Mouse (Mus musculus) liver, adult 2 months (tissue): Measurements from ENCODE around the gene Cyp4f15. TPM values are rescaled to one million over a fixed set of nuclear protein-coding genes. Genes with fewer than 3 reads are reported as not detected.

Experiments used
- DNase-seq: peaks from one replicate; pipeline ENCODE4 v3.0.0-alpha.2; 2011; ENCODE audit warnings: low read depth, low spot score; ENCODE audit errors: extremely low read depth
- H3K27ac ChIP-seq: fragments of 200-500 bp; replicated peaks from 2 replicates; pipeline ENCODE4 v1.5.1; 2012; ENCODE audit warnings: low read depth, mild to moderate bottlenecking, control low read depth, inconsistent platforms, low read length; ENCODE audit not compliant: insufficient read depth
- H3K27me3 ChIP-seq: fragments of 200-500 bp; 2 replicates; pipeline ENCODE4 v1.6.1; 2012; ENCODE audit warnings: mild to moderate bottlenecking, moderate library complexity, low read length, inconsistent platforms; ENCODE audit not compliant: control insufficient read depth, insufficient read depth
- H3K36me3 ChIP-seq: fragments of 200-500 bp; 2 replicates; pipeline ENCODE4 v1.6.1; 2012; ENCODE audit warnings: low read length, inconsistent platforms; ENCODE audit not compliant: control insufficient read depth, insufficient read depth
- H3K4me1 ChIP-seq: fragments of 200-500 bp; 2 replicates; pipeline ENCODE4 v1.6.1; 2011; ENCODE audit warnings: low read length; ENCODE audit not compliant: control insufficient read depth, insufficient read depth
- H3K4me3 ChIP-seq: fragments of 200-500 bp; 2 replicates; pipeline ENCODE4 v1.5.1; 2011; ENCODE audit warnings: low read depth, mild to moderate bottlenecking, control low read depth, low read length, moderate library complexity; ENCODE audit not compliant: insufficient read depth
- H3K79me2 ChIP-seq: fragments of 200-500 bp; 2 replicates; pipeline ENCODE4 v1.6.1; 2012; ENCODE audit warnings: inconsistent platforms, mild to moderate bottlenecking, low read length, moderate library complexity; ENCODE audit not compliant: control insufficient read depth, insufficient read depth
- H3K9ac ChIP-seq: fragments of 200-500 bp; 2 replicates; pipeline ENCODE4 v1.6.1; 2012; ENCODE audit warnings: low read depth, mild to moderate bottlenecking, control low read depth, inconsistent platforms, low read length
- CTCF ChIP-seq: fragments of 200-500 bp; IDR thresholded peaks from 2 replicates; pipeline ENCODE4 v1.5.1; 2011; ENCODE audit warnings: low read depth, low read length, control low read depth
- POLR2A ChIP-seq: fragments of 200-500 bp; IDR thresholded peaks from 2 replicates; pipeline ENCODE4 v1.6.1; 2011; ENCODE audit warnings: low read length, control low read depth; ENCODE audit not compliant: insufficient read depth; ENCODE audit errors: extremely low read depth
- WGBS: fragments of 180-500 bp; shearing (Covaris S2); methylation state at CpG from one replicate; pipeline ENCODE4 v1.1.7; 2018; 5-methylcytosine and 5-hydroxymethylcytosine counted together
- polyA plus RNA-seq: library from polyadenylated mRNA; depleted of rRNA; stranded (reverse); fragments of >200 nt; gene quantifications from 2 replicates; pipeline ENCODE4 v1.2.3, GENCODE M21; 2012; rRNA removed
- total RNA-seq: library from RNA; depleted of rRNA; stranded (reverse); fragments of >200 nt; gene quantifications from 2 replicates; pipeline ENCODE4 v1.2.3, GENCODE M21; 2014; rRNA removed

The Cyp4f15 gene
- total RNA-seq (161 and 210 TPM in 2 replicates), polyA plus RNA-seq (202 and 205 TPM in 2 replicates)

GRCm38 (mm10) chr17:32685048-32685750 lies at the start of gene Cyp4f15:
Gene Cyp4f15 (plus strand): TSS chr17:32685627.
- Histone ChIP-seq H3K36me3 (no peaks in the 10 kb centered on the region), H3K27ac (peak within 1 kb of the TSS; percentile 84), H3K4me1 (peaks cover 8% of the 10 kb centered on the region), H3K27me3 (no peaks in the 10 kb centered on the region), H3K9ac (peak within 1 kb of the TSS; percentile 65), H3K4me3 (peak within 1 kb of the TSS; percentile 58), H3K79me2 (0 out of 2 replicates have a peak, but pooled peaks cover 4% of the 10 kb centered on the region)
- no peak for TF ChIP-seq CTCF
- TF ChIP-seq POLR2A, result no peak
- WGBS, result 9% methylated on average over 7 of the region's 7 CpGs
- DNase-seq, result peak; percentile 94

GRCm38 (mm10) chr17:32636341-32636740 lies 49.1 kb upstream of the Cyp4f15 start:
- Histone ChIP-seq H3K27ac (peak overlapping the region; percentile 81), H3K4me1 (peaks cover 14% of the 10 kb centered on the region), H3K9ac (no peak overlapping the region), H3K4me3 (no peak overlapping the region), H3K36me3 (no peaks in the 10 kb centered on the region), H3K27me3 (no peaks in the 10 kb centered on the region), H3K79me2 (no peaks in the 10 kb centered on the region)
- no peak for TF ChIP-seq CTCF
- no peak for TF ChIP-seq POLR2A
- no peak for DNase-seq
- WGBS, result 75% methylated on average over 3 of the region's 3 CpGs

GRCm38 (mm10) chr17:32637151-32637550 lies 48.3 kb upstream of the Cyp4f15 start:
- H3K79me2 ChIP-seq, result no peaks in the 10 kb centered on the region
- TF ChIP-seq POLR2A (no peak), CTCF (no peak)
- H3K4me1 ChIP-seq, result peaks cover 14% of the 10 kb centered on the region
- H3K27ac ChIP-seq, result peak overlapping the region; percentile 81
- H3K4me3 ChIP-seq, result no peak overlapping the region
- WGBS, result 51% methylated on average over 2 of the region's 2 CpGs
- H3K36me3 ChIP-seq, result no peaks in the 10 kb centered on the region
- peak; percentile 91 for DNase-seq
- H3K9ac ChIP-seq, result no peak overlapping the region
- H3K27me3 ChIP-seq, result no peaks in the 10 kb centered on the region

DNA sequence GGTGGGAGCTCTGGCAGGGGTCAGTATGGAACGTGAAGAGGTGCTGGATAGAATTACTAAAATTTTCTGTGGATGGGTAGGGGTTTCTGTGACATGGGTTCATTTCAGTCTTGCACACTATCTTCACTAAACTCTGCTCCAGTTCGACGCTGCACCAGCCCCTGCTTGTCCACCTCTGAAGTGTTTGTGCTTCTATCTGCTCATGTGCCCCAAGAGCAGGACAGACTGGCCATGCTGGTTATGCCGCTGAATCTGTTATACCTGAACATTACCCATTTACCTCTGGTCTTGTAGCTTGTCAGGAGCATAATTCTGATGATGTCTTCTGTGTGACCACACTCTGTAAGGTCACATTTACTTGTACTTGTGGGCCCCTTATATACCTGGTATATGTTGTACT lies 38.8 kb upstream of the Cyp4f15 start:
- no peak overlapping the region for H3K9ac ChIP-seq
- H3K4me3 ChIP-seq, result no peak overlapping the region
- H3K27ac ChIP-seq, result no peak overlapping the region
- H3K4me1 ChIP-seq, result no peaks in the 10 kb centered on the region
- no peak for DNase-seq
- 87% methylated on average over 4 of the region's 4 CpGs for WGBS
- no peaks in the 10 kb centered on the region for H3K27me3 ChIP-seq
- H3K79me2 ChIP-seq, result no peaks in the 10 kb centered on the region
- no peaks in the 10 kb centered on the region for H3K36me3 ChIP-seq
- TF ChIP-seq CTCF (no peak), POLR2A (no peak)

GRCm38 (mm10) chr17:32653860-32654259 lies 31.6 kb upstream of the Cyp4f15 start:
- Histone ChIP-seq H3K4me1 (no peaks in the 10 kb centered on the region), H3K9ac (no peak overlapping the region), H3K27ac (no peak overlapping the region), H3K27me3 (no peaks in the 10 kb centered on the region), H3K79me2 (no peaks in the 10 kb centered on the region), H3K4me3 (no peak overlapping the region), H3K36me3 (no peaks in the 10 kb centered on the region)
- 93% methylated on average over 4 of the region's 4 CpGs for WGBS
- TF ChIP-seq POLR2A, result no peak
- no peak for TF ChIP-seq CTCF
- no peak for DNase-seq

- DNase-seq, result no peak
- Histone ChIP-seq H3K27ac (no peak overlapping the region), H3K27me3 (no peaks in the 10 kb centered on the region), H3K79me2 (no peaks in the 10 kb centered on the region), H3K4me3 (no peak overlapping the region), H3K9ac (no peak overlapping the region), H3K4me1 (no peaks in the 10 kb centered on the region), H3K36me3 (no peaks in the 10 kb centered on the region)
- TF ChIP-seq POLR2A, result no peak
- no peak for TF ChIP-seq CTCF
- WGBS, result 74% methylated on average over 3 of the region's 3 CpGs
Observed at GRCm38 (mm10) chr17:32657041-32657440, 28.4 kb upstream of the Cyp4f15 start.
